Mouse (Mus musculus) left cerebral cortex, adult 2 months (tissue): Measurements from ENCODE around the gene Kdelr3. TPM values are rescaled to one million over a fixed set of nuclear protein-coding genes. Genes with fewer than 3 reads are reported as not detected.
A peak's percentile ranks its signal among the peaks of the same experiment; 100 is the strongest.

Source experiments
- DNase-seq, 2 experiments: peaks; one replicate each; pipeline ENCODE4 v3.0.0; 2021 to 2022; ENCODE audit warnings: low spot score in 2 of 2, mixed read lengths in 1 of 2; ENCODE audit errors: extremely low spot score in 1 of 2
- H3K27ac ChIP-seq: fragments of 200-600 bp; 2 replicates; pipeline ENCODE4 v1.8.1; 2022
- H3K4me3 ChIP-seq: fragments of 200-600 bp; 2 replicates; pipeline ENCODE4 v1.8.1; 2022
- CTCF ChIP-seq: fragments of 200-600 bp; IDR thresholded peaks from 2 replicates; pipeline ENCODE4 v1.8.1; 2022; ENCODE audit warnings: antibody characterized with exemption, mild to moderate bottlenecking, moderate library complexity
- intact Hi-C: fragments of 180-260 bp; cut with DNase I; formaldehyde crosslinking; loops from one replicate; pipeline ENCODE4 v1.15.1; 2025
- long read RNA-seq, 2 experiments: library from polyadenylated mRNA; stranded (forward); transcript quantifications; one replicate each; pipeline ENCODE4 v2.0.0; 2021; ENCODE audit warnings: borderline mapping rate in 2 of 2
- total RNA-seq, 2 experiments: library from RNA; stranded (reverse); gene quantifications; 2 replicates each; pipeline ENCODE4 v1.2.3; 2021

Gene Kdelr3
- under 1 TPM; 0.32 to 0.33 TPM for total RNA-seq
- long read RNA-seq, experiment 1, partial matches to known transcripts: 0 of 1 reads
- long read RNA-seq, experiment 1, other reads (novel, unspliced or antisense): 0 of 1 reads
- long read RNA-seq, experiment 2: 0 reads

DNA sequence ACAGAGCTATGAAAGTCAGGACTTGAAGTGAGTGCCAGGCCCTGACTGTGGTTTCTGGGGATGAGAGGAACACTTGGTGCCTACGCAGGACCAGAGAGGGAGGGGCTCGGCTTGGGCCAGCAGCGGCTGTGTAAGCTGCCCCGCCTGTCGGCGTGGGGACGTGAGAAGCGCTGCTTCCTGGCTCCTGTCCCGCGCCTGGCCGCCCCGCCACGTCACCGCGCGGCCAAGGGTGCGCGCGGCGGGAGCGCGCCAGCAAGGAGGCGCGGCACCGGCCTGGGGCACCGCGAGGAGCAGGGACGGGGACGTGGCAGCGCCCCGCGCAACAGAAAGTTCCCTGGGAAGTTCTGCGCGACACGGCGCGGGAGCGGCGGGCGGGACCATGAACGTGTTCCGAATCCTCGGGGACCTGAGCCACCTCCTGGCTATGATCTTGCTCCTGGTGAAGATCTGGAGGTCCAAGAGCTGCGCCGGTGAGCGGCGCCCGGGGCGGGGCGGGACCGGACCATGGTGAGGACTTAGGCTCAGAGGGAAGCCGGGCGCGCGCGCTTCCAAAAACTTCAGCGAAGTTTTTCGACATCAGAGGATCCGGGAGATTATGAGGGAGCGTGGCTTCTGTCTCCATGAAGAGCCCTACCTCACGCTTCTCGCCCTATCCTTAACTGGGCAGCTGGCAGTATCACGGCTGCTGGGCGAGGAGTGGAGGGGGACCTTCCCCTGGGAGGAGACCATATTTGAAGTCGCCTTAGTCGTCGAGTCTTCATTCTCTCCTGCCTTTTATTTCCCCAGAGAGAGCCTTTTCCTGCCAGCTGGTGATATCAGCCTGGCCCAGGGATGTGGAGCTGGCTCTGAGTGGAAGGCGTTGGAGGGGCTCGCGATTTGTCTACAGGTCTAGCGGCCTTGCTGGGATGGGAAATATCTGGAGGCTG is at the start of gene Kdelr3:
Kdelr3 (plus strand) TSS at position 241 of the 926 bp plus-strand sequence.
- DNase-seq: peak in 1 of 2 experiments; percentile 60
- H3K27ac ChIP-seq: no peak within 1 kb of the TSS
- H3K4me3 ChIP-seq: peak within 1 kb of the TSS; percentile 42
- no peak for TF ChIP-seq CTCF
- intact Hi-C loops: no loop called here

- DNase-seq: peak; percentile 83 to 90
- TF ChIP-seq CTCF: peak; percentile 99
- intact Hi-C loops: loop anchor here (1.0 to 5.0 kb wide), 3 partner anchors 64 to 223 kb away; partner anchors contain the start of gene Tmem184b
- H3K27ac ChIP-seq: no peak overlapping the region
- H3K4me3 ChIP-seq: no peak overlapping the region
Measured at GRCm38 (mm10) chr15:79466601-79467286, 49.5 kb upstream of the Kdelr3 start.

DNA sequence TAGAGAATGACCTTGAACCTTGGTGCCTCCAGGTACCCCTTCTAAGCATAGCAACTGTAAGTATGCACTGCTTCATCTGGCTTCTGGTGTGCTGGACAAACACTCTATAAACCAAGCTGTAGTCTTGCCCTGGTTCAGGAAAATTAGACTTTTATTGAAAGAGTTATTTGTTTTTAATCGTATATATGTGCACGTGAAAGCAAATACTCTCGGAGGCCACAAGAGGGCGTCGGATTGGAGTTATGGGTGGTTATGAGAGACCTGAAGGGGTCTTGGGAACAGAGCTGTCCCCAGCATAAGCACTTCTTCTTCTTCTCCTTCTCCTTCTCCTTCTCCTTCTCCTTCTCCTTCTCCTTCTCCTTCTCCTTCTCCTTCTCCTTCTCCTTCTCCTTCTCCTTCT is 46.6 kb upstream of the Kdelr3 start:
- intact Hi-C loops: loop anchor here (5.0 kb wide), 1 partner anchor 67 kb away; the partner anchor contains the start of gene Tmem184b

DNA sequence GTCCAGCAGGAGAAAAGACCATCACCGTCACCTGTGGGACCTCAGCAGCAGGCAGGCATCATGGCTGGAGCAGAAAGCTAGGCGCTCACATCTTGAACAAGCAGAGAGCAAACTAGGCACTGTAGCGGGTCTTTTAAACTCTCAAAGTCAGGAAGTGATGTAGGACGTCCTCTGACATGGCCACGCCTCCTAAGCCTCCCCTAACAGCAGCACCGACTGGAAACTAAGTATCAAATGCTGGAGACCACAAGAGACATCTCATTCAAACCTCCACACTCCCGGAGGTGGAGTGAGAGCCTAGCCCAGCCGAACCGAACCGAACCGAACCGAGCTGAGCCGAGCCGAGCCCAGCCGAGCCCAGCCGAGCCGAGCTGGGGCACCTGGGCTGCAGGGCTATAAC is 45.6 kb upstream of the Kdelr3 start:
- H3K4me3 ChIP-seq: no peak overlapping the region
- no peak for TF ChIP-seq CTCF
- H3K27ac ChIP-seq: no peak overlapping the region
- intact Hi-C loops: loop anchor here (2.0 to 5.0 kb wide), 2 partner anchors 32 to 137 kb away; partner anchors contain the start of gene Dmc1
- DNase-seq: no peak

More for the DNA sequence above, 46.6 kb upstream of the Kdelr3 start:
- TF ChIP-seq CTCF: no peak
- Histone ChIP-seq H3K27ac (no peak overlapping the region), H3K4me3 (no peak overlapping the region)
- no peak for DNase-seq

GRCm38 (mm10) chr15:79471095-79471494 is 45.1 kb upstream of the Kdelr3 start:
- intact Hi-C loops: loop anchor here (2.0 to 5.0 kb wide), 2 partner anchors 32 to 136 kb away; partner anchors contain the start of gene Dmc1
- DNase-seq: peak in 1 of 2 experiments; percentile 53
- no peak overlapping the region for H3K4me3 ChIP-seq
- TF ChIP-seq CTCF: no peak
- no peak overlapping the region for H3K27ac ChIP-seq

DNA sequence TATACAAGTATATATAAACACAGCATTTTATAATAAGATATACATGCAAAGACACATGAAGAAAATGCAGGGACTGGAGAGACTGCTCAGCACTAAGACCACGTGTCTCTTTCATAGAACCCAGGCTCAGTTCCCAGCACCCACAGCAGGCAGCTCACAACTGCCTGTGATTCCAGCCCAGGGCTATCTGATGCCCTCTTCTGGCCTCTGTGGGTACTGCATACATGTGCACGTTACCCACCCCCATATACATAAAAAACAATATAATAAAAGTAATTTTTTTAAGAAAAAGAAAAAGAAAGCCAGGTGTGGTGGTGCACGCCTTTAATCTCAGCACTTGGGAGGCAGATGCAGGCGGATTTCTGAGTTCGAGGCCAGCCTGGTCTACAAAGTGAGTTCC is 43.2 kb upstream of the Kdelr3 start:
- intact Hi-C loops: loop anchor here (5.0 kb wide), 1 partner anchor 134 kb away; the partner anchor contains the start of gene Dmc1
- TF ChIP-seq CTCF: peak; percentile 40
- no peak for DNase-seq
- no peak overlapping the region for H3K4me3 ChIP-seq
- H3K27ac ChIP-seq: no peak overlapping the region

GRCm38 (mm10) chr15:79473638-79474355 is 42.4 kb upstream of the Kdelr3 start:
- intact Hi-C loops: loop anchor here (5.0 kb wide), 1 partner anchor 134 kb away; the partner anchor contains the start of gene Dmc1

DNA sequence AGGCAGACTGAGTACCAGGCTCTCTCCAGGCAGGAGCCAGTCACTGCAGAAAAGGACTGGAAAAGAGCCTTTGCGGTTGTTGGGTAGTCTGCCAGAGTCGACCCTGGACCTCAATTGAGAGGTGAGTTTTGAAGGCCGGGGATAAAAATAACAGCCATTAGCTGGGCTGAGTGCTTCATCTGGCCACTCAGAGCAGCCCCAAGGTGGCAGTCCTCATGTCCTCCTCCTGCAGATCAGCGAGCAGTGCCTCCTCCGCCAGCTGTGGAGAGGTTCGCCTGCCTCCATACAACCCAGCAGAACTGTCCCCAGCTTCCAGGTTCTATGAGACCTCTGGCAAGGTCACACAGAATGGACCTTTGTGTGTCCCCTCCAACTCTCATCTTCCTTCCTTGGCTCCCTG is 39.0 kb upstream of the Kdelr3 start:
- DNase-seq: no peak
- H3K27ac ChIP-seq: no peak overlapping the region
- TF ChIP-seq CTCF: no peak
- no peak overlapping the region for H3K4me3 ChIP-seq
- intact Hi-C loops: no loop called here

More at GRCm38 (mm10) chr15:79473638-79474355, 42.4 kb upstream of the Kdelr3 start:
- peak; percentile 32 for TF ChIP-seq CTCF
- Histone ChIP-seq H3K27ac (no peak overlapping the region), H3K4me3 (no peak overlapping the region)
- DNase-seq: no peak

DNA sequence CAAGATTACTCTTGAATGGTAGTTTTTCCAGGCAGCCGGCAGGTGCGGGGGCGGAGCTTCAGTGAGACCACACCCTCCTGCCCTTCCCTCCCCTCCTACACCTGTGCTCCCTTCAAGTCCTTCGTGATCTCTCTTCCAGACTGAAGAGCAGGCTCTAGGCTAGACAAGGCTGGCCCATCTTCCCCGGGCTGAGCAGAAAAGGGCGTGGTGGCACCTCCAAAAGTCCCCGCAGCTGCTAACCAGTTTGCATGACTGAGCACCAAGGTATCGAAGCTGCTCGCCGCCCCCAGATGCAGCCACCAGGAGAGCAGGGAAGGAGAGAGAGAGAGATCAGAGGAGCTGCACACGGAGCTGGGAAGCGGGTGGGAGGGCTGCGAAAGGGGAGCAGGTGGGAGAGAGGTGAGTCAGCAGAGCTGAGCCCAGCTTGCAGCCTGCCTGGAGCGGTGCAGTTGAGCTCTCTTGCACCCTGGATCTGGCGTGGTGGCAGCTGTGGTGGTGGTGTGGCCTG is 35.0 kb upstream of the Kdelr3 start:
- Histone ChIP-seq H3K27ac (peak overlapping the region; percentile 58), H3K4me3 (no peak overlapping the region)
- intact Hi-C loops: no loop called here
- peak; percentile 72 to 76 for DNase-seq
- TF ChIP-seq CTCF: no peak; the same call in 1 of the 2 replicates

GRCm38 (mm10) chr15:79489463-79489862 is 26.7 kb upstream of the Kdelr3 start:
- no peak for DNase-seq
- Histone ChIP-seq H3K27ac (peak overlapping the region; percentile 8; the same call in 1 of the 2 replicates), H3K4me3 (no peak overlapping the region)
- intact Hi-C loops: no loop called here
- TF ChIP-seq CTCF: no peak

- peak; percentile 49 to 66 for DNase-seq
- Histone ChIP-seq H3K4me3 (peak overlapping the region; percentile 3; the same call in 1 of the 2 replicates), H3K27ac (peak overlapping the region; percentile 74)
- intact Hi-C loops: no loop called here
- TF ChIP-seq CTCF: no peak
Measured at GRCm38 (mm10) chr15:79493527-79493926, 22.7 kb upstream of the Kdelr3 start.
